Mouse (Mus musculus): Measurements from ENCODE around the gene Car10.
A peak's percentile ranks its signal among the peaks of the same experiment; 100 is the strongest.

The Car10 gene

DNA sequence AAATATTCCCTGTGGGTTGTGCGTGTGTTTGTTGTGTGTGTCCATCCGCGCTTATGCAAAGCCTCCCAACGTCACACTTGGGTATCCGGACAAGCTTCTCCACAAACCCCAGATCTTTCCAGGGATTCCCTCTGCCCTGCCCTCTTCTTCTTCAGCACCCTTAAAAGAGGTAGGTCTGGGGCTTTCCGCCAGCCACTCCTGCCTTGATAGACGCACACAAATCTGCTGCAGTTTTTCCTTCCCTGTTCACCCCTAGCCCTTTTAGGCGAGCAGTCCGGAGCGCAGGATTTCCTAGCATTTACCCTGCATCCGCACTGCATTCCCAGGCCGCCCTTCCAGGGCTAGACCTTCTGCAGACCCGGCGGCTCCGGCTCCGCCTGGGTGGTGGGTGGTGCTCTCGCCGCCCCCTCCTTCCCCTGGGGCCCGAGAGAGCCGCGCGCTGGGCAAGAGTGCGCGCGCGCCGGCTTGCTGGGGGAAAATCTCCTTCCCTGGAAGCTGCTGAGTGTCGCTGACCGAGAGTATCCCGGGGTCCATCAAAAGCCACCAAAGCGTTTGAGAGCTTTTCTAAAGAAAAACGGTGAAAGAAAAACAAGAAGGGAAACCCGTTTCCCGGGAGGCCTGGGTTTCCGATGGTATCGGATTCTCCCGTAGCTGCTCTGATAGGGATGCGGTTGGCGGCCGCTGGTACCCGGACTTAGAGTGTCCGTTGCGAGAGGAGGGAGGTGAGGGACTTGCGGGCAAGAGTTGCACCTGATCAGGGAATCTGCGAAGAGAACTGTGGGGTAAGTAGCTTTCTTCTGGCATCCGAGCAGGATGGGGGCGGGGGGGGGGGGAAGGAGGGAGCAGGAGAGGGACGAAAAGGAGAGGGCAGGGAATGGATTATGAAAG, at the start of gene Car10:
TSS of gene Car10 (plus strand) at position 88 of the 888 bp plus-strand sequence.
- DNase-seq (ENCODE audit: low read depth, low spot score): peak; percentile 82

DNA sequence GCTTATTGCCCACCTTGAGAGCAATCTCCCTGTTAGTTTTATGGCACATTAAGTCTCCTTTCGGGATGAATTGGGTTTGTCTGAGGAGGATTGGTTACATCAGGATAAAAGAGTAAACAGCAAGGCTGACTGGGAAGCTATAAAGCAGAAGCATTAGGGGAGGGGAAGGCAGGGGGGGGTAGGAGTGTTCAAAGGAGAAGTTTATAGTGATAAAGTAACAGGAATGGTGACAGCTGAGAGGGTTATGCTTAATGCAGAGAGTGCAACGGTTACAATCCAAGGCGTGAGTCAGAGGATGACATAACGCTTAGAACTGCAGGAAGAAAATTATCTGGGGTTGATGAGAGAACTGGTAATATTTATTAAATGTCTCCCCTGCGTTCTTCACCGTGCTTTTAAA, 32.8 kb upstream of the Car10 start:
- no peak for DNase-seq (ENCODE audit: low read depth, low spot score)

DNA sequence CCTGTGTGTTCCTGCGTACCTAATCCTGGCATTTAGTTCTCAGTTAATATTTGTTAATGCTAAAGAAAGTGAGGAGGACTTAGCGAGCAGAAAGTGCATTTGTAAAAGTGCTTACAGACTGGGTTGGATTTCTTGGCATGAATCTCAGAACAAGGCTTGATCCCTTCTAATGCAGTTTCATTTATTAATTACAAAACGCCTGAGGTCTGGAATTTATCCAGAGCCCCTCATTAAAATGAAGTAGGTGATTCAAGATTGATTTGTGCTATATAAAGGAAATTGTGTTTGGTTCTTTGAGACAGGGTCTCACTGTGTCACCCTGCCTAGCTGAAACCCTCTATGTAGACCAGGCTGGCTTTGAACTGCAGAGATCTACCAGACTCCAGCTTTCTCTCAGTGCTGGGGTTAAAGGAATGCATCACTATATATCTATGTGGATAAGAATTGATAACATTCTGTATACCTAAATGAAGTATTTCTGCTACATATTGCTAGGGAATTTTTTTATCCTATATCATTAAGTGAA, 32.1 kb upstream of the Car10 start:
- no peak for DNase-seq (ENCODE audit: low read depth, low spot score)

DNA sequence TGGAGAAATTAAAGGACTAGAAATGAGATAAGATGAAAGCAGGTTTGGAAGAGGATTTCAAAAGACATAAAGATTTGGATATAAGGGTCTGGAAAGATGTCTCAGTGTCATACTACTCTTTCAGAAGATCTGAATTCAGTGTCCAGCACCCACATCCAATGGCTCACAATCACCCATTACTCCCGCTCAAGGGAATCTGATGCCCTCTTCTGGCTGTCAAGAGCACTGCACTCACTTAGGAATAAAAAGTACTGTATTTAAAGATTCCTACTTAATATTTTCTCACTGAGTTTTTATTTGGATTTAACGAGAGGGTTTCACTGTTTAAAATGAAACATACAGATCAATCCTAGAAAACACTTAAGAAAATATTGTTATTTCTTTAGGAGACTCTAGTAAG, 2.2 kb upstream of the Car10 start:
- no peak for DNase-seq (ENCODE audit: low read depth, low spot score)

DNA sequence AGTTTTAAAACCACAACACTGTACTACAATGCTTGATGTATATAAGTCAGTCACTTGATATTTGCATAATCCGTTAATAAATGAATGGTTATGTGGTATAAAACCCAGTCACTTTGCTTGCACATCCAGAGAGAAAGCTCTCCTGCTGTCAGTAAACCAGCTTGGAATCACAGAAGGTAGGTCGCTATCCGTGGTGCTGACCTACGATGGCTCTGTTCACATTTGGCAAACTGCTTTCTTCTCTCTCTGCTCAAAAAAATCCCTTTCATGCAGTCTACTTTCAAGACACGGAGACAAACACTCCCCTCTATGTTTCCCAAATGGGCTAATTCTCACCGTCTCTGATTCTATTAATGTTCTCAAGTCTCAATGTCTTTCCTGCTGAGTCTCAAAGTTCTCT, 827 bp upstream of the Car10 start:
- DNase-seq (ENCODE audit: low read depth, low spot score): peak; percentile 71

DNA sequence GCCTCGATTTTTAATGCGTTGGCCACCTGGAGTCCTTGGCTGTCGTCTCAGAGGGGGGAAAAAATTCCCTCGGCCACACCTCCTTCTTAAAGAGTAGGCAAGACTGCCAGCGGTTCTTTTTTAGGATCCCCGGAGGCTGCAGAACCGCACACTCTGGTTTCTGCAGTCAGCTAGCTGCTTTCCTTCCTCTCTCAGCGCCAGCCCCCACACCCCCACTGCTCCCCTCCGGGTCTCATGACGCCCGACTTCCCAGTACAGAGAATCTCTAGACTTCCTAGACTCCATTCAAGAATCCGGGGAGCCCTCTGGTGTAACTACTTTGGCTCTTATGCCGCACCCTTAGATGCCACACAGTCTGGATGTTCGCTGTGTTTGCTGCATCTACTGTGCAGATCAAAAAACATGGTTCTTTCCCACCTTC, 387 bp upstream of the Car10 start:
- DNase-seq (ENCODE audit: low read depth, low spot score): peak; percentile 85

DNA sequence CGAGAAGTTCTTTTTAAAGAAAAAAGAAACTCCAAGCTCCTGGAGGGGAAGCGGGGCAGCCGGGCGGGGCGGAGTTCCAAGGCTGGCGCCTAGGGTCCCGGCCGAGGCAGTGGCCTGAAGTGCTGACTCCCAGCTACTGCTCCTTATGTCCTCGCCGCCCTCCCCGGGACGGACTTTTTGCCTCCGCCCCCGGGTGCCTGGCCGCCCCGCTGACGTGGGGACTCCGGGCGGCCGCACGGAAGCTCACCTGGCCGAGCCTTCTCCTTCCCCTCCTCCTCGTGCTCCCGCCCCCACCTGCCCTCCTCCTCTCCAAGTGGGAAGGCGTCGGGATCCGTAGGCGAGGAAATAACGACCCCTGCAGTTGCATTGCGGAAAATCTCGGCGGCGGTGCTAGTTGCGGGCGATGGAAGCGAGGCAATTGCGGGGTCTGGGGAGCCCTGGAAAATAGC, 1.1 kb downstream of the Car10 start:
- peak; percentile 90 for DNase-seq (ENCODE audit: low read depth, low spot score)

DNA sequence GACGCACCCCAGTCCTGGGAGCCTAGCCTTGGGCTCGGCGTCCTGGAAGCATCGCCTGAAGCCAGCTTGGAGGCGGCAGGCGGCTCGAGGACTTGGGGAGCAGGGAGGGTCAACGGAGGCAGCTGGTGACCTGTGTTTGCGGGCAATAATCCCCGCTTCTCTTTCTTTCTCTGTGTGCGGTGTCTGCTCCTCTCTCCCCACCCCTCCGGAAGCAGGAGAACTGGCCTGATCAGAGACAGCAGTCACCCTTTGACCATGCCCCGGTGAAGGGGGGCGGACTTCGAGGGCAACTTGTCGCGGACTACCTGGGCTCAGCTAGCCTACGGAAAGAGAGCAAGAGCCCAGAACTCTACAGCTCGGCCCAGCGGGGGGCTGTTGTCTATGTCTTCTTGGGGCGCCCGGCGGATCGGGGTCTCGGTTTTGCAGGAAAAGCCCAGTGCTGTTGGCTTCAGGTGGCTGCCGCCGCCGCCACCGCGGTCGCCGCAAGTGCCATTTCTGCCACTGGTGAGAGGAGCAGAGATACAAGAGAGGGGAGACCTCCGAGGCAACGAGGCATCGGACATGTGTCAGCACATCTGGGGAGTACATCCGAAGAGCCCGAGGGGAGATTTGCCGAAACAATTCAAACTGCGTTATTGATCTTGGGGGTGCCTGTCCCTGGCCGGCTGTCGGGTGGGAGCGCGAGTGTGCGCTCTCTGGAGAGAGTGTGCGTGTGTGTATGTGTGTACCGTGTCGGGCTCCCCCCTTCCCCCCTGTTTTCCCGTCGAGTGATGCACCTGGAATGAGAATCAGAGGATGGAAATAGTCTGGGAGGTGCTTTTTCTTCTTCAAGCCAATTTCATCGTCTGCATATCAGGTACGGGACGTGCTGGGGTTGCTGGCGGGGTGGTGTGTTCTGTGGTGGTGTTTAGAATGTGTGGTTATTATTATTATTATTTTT, 1.9 kb downstream of the Car10 start:
- DNase-seq (ENCODE audit: low read depth, low spot score): peak; percentile 52

DNA sequence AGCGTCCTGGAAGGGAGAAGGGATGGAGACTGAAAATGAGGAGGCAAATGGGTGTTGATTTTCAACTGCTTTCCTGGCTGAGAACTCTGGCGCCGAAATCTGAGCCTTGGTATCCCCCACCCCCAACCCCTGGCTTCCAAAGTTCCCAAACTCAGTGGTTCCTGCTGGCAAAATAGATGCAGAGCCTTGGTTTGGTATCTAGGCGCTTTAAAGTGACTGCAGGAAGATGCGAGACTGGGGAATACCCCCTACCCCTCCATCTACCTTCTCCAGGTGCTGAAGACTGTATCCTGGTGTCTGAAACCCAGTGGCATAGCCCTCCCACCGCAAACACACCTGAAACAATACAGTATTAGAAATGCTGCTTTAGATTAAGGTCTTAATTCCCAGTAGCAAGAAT, 2.8 kb downstream of the Car10 start:
- peak; percentile 49 for DNase-seq (ENCODE audit: low read depth, low spot score)

DNA sequence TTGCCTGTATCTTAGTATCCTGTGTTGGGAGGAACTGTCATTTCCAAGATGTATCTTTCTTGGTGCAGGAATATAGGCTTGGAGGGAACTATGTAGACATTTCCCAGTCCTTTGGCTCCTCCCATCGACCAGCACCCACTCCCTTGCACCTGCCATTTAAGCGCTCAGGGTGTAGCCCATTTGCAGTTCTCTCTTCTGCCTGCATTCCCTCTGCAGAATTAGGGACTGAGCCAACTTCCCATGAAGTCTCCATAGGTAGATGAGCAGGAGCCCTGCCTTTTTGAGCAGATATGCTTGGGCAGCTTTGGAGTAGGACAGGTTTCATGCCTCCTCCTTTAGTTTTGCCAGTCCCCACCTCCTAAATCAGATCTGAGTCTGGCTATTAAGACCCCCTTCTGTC, 3.3 kb downstream of the Car10 start:
- peak; percentile 93 for DNase-seq (ENCODE audit: low read depth, low spot score)

DNA sequence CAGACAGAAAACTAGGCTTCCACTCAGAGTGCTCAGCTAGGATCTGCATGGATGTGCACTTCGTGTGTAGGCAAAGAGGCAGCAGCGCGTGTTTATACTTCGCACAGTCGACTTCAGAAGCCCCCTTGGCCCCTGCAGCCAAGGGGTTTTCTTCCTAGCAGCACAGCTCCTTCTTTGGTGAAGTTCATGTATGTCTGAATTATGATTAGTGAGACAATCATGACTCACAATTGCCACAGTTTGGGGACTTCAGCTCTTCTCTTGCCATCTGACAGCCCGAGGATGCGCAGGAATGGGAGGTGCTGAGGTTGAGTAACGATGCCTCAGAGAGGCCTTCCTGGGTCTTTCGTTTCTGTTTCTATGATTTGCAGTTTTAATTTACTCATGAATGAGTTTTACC, 4.5 kb downstream of the Car10 start:
- DNase-seq (ENCODE audit: low read depth, low spot score): peak; percentile 61

DNA sequence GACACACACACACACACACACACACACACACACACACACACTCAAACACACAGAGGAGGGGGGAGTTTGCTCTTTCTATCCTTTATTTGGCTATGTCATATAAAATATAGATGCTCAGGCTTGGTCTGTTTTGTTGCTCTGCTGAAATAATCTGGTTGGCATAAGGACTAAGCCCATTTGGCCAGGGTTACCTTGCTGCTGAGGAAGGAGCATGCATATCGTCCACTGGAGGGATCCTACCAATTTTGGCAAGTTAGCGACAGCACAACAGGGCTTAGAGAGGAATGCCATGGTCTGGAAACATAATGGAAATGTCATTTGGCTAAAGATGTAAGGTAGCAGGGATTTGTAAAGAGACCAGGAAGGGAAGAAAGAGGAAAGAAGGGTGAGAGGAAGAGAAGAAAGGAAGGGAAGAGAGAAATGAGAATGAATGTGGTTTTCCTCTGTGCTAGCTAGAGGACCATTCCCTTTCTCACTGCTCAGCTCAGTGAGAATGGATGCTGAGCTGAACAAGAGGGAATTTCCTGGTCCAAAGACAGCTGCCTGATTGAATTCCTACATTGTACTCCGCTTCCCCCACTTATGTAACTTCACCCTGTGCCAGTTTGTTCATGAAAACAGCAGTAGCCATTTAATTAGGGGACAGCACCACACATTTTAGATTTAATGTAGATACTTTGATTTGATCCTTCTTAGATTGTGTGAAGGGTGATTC, 5.4 kb downstream of the Car10 start:
- peak; percentile 94 for DNase-seq (ENCODE audit: low read depth, low spot score)

DNA sequence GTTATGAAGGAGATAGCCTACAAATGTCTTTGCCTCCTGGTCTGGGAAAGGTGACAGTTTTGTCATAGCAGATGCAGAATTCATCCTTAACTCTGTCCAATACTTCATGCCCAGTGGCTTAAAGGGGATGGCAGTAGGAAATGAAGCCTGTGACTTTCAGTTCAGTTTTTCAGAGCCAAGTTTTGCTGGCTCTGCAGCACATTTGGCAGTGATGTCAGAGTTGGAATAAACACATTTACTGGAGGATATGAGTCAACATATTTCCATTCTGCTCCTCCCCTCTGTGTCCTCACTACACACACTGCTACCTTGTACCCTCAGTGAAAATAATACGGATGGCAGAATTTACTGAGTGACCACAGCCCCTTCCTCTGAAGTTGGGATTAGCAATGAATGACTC, 11.6 kb downstream of the Car10 start:
- peak; percentile 98 for DNase-seq (ENCODE audit: low read depth, low spot score)

DNA sequence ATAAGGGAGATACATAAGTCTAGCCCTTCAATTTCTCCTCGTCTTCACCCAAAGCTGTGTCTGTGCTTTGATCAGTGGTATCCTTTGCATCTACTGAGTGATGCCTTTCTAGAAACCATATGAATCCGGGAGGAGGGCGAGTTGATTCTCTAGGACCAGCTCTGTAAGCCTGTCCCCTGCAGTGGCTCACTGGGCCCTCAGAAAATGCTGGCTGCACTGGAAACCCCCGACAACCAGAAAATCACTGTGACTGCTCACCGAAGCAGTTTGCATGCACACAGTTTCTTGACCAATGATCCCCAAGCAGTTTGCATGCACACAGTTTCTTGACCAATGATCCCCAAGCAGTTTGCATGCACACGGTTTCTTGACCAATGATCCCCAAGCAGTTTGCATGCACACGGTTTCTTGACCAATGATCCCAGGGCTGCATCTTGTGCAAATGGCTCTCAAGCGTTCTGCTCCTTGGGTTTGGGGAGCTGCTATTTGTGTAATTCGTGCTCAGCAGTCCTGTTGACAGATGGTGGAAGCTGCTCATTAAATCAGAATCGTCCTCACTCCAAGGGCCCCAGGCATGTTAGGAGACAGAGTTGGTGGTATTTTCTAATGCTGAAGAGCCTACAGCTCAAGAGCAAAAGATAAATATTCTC, 23.1 kb downstream of the Car10 start:
- peak; percentile 94 for DNase-seq (ENCODE audit: low read depth, low spot score)

DNA sequence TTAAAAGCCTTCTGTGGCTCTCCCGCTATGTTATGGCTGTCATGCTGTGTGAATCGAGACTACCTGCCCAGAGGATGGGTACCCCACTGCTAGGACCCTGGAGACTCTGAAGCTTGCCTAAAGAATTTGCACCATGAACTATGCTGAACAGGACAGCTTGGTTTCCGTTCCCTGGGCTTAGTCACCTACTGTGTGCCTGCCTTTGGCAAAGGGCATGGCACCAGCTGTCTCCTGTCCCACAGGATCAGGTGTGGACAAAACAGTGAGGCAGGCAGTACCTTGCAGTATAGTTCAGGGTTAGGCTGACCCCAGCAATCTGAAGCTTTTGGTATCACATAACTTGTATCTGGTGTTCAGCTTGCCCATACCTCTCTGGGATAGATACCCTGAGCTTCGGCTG, 25.9 kb downstream of the Car10 start:
- peak; percentile 83 for DNase-seq (ENCODE audit: low read depth, low spot score)

DNA sequence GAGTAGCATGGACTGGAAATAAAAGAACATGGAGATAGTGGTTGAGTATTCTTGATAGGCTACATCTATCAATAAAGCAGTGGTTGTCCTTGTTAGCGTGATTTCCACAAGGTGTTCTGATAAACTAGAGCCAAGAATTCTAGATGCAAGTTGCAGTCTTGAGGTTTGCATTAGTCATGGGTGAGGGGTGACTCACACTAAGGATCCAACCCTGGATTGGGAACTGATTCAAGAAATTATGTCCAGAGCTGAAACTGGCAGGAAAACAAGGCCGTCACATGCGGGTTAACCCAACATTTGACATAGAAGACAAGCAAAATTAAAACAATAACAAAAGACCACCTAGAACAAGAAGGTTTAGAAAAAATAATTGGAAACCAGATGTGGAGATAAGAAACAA, 28.6 kb downstream of the Car10 start:
- DNase-seq (ENCODE audit: low read depth, low spot score): peak; percentile 65

DNA sequence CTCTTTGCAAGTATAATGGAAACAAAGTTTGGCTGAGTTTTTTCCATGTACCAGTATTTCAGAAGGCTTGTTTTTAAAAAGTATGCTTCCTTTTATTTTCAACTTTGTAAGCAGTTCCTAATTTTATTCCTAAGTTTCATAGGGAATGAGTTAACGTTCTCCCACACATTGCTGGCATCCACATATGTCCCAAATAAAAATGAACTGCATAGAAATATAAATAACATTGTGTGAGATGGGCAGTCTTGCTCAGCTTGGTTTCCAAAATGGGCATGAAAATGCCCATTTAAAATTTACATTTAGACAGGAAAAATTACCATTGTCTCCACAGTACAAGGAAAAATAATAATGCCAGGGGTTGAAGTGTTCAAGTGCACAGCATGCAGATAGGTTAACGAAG, 30.7 kb downstream of the Car10 start:
- peak; percentile 72 for DNase-seq (ENCODE audit: low read depth, low spot score)

DNA sequence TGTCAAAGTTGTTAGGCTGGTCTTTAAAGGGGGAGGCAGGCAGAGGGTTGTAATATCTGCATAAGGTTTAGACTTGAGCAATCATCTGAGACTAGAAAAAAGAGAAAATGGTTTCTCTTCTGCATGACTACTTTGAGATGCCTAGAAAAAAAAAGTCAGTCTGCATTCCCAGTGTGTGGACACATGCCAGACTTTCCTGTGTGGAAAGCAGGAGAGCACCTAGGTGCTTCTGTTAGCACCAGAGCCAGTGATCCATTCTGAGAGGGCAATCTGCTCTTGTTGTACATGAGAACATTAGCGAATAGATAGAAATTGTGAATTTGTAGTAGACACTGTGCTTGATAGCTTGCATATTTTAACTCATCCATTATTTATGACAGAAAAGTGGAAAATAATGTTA, 40.0 kb downstream of the Car10 start:
- DNase-seq (ENCODE audit: low read depth, low spot score): peak; percentile 93

DNA sequence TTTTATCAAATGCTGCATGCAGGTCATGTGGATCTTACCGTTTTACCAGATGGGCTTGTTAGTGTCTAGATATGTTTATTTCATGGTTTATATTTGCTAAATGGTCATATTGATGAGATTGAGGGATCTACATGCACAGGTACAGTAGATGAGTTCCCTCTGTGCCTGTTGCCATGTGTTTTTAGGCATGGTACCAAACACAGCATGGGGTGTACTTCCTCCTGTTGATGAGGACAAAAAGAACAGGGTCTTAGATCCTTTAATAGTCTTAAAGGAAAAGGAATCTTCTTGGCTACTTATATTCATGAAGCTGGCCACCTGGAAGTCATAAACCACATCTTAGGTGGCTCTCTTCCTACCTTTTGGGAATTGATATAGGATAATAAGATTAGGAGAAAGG, 43.9 kb downstream of the Car10 start:
- peak; percentile 65 for DNase-seq (ENCODE audit: low read depth, low spot score)

DNA sequence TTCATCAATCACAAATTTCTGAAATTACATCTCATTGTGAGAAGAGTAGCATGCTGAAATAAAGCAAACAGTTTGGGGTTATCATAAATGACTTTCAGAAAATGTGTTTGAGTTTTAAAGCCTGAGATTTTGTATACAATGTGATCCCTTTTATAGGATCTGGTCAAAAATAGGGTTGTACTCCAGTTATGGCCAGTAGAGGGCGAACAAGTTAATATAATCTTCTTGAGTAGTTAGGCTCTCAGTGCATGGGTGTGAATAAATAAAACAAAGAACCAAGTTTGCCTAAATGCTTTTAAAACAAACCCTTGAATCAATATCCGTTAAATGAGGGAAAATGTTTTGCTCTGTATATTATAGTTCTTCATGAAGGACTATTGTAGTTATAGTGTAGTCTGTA, 46.7 kb downstream of the Car10 start:
- DNase-seq (ENCODE audit: low read depth, low spot score): peak; percentile 81

DNA sequence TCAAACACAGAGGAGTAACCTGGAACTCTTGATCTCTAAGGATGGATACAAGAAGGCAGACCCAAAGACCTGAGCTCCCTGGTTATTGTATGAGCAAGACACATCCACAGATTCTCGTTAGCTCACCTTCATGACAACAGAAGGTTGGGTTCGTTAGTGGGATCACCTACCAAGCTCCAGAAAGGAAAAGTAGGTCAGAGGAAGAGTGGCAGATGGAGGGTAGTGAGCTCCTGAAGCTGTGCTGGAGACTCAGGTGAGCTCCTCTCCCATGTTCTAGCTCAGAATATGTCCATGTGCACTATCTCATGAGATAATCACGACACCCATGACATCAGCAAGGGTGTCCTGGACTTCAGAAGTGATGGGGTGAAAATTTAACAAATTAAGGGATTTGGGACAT, 57.1 kb downstream of the Car10 start:
- DNase-seq (ENCODE audit: low read depth, low spot score): peak; percentile 97
